Mouse (Mus musculus): ENCODE measurements around the gene Dpysl4.

GRCm38 (mm10) chr7:139105076-139105475 is 19.3 kb downstream of the Dpysl4 start:
- TF ChIP-seq CTCF (IDR thresholded peaks at IDR 0.05; ENCODE audit: borderline replicate concordance, insufficient read depth, low read depth, low read length) = no peak
- TF ChIP-seq POLR2A (IDR thresholded peaks at IDR 0.05; ENCODE audit: borderline replicate concordance, insufficient read depth, low read length) = no peak
